Mouse (Mus musculus): ENCODE measurements at regions not wholly inside any gene's neighbourhood (a gene's known extent, or its start where the extent isn't known, plus 50 kb on each side); places are given as distances from the start of the nearest gene placed in this dataset.
"Not testable (repeated sequence)": the region's sequence is repeated elsewhere in the genome, so short reads cannot be mapped to it uniquely, and the experiment has no call there.

DNA sequence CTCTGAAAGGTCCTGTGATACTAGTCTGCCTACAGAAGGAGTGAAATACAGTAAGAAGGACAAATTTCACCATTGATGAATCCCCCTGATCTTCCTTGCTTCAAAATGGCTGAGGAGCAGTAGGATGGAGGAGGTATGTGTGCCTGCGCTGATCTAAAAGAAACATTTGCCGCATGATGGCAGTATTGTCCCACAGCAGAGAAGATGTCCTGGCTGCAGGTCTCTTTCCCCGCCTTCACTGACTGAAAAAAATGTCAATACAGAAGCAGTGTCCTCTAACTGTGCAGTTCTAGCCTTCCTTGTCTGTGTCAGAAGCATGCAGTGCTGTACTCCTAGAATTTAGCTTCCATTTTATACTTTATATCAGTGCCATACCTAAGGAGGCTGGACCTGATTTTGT is 172.0 kb upstream of the Olfr1324 start:
- not testable (repeated sequence) for H3K9ac ChIP-seq (replicated peaks); H3K27me3 ChIP-seq (replicated peaks); H3K9me3 ChIP-seq (replicated peaks); H3K36me3 ChIP-seq; H3K4me1 ChIP-seq
- Histone ChIP-seq H3K27ac (replicated peaks) (peak overlapping the region; percentile 72), H3K4me2 (peak overlapping the region; percentile 41), H3K4me3 (replicated peaks) (peak overlapping the region; percentile 23)
- ATAC-seq (ENCODE audit: low FRiP score) = 0 out of 2 replicates have a peak, but pooled peaks have one; percentile 66
- WGBS = 76% methylated on average over 3 of the region's 3 CpGs

GRCm38 (mm10) chrX:50599780-50600179 is 171.5 kb upstream of the Olfr1324 start:
- H3K4me1 ChIP-seq = no peaks in the 10 kb centered on the region
- 0 out of 2 replicates have a peak, but pooled peaks have one; percentile 66 for ATAC-seq (ENCODE audit: low FRiP score)
- 75% methylated on average over 4 of the region's 4 CpGs for WGBS
- peak overlapping the region; percentile 23 for H3K4me3 ChIP-seq (replicated peaks)
- H3K9ac ChIP-seq (replicated peaks) = no peak overlapping the region
- H3K36me3 ChIP-seq = peaks cover 5% of the 10 kb centered on the region; the same call in 1 of the 2 replicates
- no peaks in the 10 kb centered on the region for H3K27me3 ChIP-seq (replicated peaks)
- H3K27ac ChIP-seq (replicated peaks) = peak overlapping the region; percentile 72
- peak overlapping the region; percentile 41 for H3K4me2 ChIP-seq
- H3K9me3 ChIP-seq (replicated peaks) = no peaks in the 10 kb centered on the region

- H3K9me3 ChIP-seq (replicated peaks); H3K4me1 ChIP-seq; H3K27me3 ChIP-seq (replicated peaks); H3K4me3 ChIP-seq (replicated peaks); ATAC-seq (ENCODE audit: low FRiP score); H3K9ac ChIP-seq (replicated peaks); H3K36me3 ChIP-seq: not testable (repeated sequence)
- WGBS = 72% methylated on average over 3 of the region's 3 CpGs
- H3K4me2 ChIP-seq = peak overlapping the region; percentile 41
- peak overlapping the region; percentile 61; the same call in 1 of the 2 replicates for H3K27ac ChIP-seq (replicated peaks)
These were observed 169.3 kb upstream of the Olfr1324 start for GRCm38 (mm10) chrX:50597626-50598025.

DNA sequence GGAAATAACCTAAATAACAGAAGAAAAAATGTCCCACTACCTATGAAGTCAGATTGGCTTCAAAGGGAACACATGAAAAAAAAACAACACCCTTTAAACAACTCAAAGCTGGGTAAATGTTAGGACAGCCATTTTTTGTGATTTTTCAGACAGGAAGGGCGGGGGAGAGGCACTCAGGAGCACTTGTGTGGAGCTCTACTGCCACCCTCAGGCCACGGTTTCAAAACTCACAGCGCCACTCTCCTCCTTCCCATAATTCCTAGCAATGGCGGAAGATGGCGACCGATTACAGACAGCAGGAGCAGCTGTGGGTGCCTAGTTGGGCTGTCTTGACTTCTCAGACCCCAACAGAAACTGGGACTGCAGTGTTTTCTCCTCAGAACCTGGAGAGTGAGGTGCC is 168.8 kb upstream of the Olfr1324 start:
- WGBS = 63% methylated on average over 6 of the region's 6 CpGs
- peak overlapping the region; percentile 61; the same call in 1 of the 2 replicates for H3K27ac ChIP-seq (replicated peaks)
- no peak overlapping the region; the same call in 1 of the 2 replicates for H3K4me3 ChIP-seq (replicated peaks)

DNA sequence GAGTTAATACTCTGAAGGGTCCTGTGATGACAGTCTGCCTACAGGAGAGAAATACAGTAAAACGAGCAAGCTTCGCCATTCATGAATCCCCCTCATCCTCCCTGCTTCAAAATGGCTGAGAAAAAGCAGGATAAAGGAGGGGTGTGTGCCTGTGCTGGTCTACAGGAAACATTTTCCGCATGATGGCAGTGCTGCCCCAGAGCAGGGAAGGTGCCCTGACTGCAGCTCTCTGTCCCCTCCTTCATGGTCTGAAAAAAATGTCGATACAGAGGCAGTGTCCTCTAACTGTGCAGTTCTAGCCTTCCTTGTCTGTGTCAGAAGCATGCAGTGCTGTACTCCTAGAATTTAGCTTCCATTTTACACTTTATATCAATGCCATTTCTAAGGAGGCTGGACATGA is 166.7 kb upstream of the Olfr1324 start:
- peaks cover 10% of the 10 kb centered on the region; the same call in 1 of the 2 replicates for H3K36me3 ChIP-seq
- not testable (repeated sequence) for H3K4me1 ChIP-seq; ATAC-seq (ENCODE audit: low FRiP score); H3K27ac ChIP-seq (replicated peaks); H3K4me2 ChIP-seq; H3K27me3 ChIP-seq (replicated peaks); H3K9me3 ChIP-seq (replicated peaks); H3K9ac ChIP-seq (replicated peaks); H3K4me3 ChIP-seq (replicated peaks)
- WGBS = 82% methylated on average over 4 of the region's 4 CpGs

More for the DNA sequence above, 168.8 kb upstream of the Olfr1324 start:
- Histone ChIP-seq H3K4me2 (peak overlapping the region; percentile 41), H3K9ac (replicated peaks) (no peak overlapping the region), H3K27me3 (replicated peaks) (no peaks in the 10 kb centered on the region), H3K4me1 (no peaks in the 10 kb centered on the region), H3K9me3 (replicated peaks) (no peaks in the 10 kb centered on the region), H3K36me3 (peaks cover 7% of the 10 kb centered on the region; the same call in 1 of the 2 replicates)
- ATAC-seq (ENCODE audit: low FRiP score) = no peak

GRCm38 (mm10) chrX:50591477-50591876 is 163.2 kb upstream of the Olfr1324 start:
- ATAC-seq (ENCODE audit: low FRiP score) = no peak
- Histone ChIP-seq H3K4me3 (replicated peaks) (0 out of 2 replicates have a peak overlapping the region, but pooled peaks have one; percentile 23), H3K27ac (replicated peaks) (no peak overlapping the region), H3K9me3 (replicated peaks) (no peaks in the 10 kb centered on the region), H3K4me1 (no peaks in the 10 kb centered on the region), H3K9ac (replicated peaks) (no peak overlapping the region), H3K4me2 (peak overlapping the region; percentile 26), H3K27me3 (replicated peaks) (no peaks in the 10 kb centered on the region), H3K36me3 (peaks cover 5% of the 10 kb centered on the region; the same call in 1 of the 2 replicates)
- WGBS = 66% methylated on average over 4 of the region's 4 CpGs

DNA sequence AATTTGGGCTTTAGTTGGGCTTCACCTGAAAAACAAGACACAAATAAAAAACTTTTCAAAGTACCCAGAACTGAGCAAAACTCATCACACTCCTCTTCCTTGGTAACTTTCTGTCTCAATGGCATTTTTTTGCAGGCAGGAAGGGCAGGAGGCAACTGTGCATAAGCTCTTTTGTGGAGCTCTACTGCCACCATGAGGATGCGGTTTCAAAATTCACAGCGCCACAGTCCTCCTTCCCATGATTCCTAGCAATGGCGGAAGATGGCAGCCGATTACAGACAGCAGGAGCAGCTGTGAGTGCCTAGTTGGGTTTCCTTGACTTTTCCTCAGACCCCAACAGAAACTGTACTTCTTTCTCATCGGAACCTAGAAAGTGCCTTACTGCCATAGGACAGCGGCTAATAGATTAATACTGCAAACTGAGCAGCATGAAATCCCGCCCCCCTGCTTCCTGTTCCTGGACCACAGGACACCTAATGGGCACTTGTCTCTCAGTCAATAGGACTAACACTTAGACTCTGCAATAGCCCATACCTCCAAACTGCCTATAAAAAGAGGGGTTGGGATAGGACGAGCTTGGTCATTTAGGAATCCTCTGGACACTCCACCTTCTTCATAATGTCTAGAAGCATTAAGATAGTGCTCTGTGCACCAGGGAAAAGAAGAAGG is 162.5 kb upstream of the Olfr1324 start:
- no peak for ATAC-seq (ENCODE audit: low FRiP score)
- H3K4me2 ChIP-seq = peak overlapping the region; percentile 26
- peaks cover 5% of the 10 kb centered on the region; the same call in 1 of the 2 replicates for H3K36me3 ChIP-seq
- H3K27me3 ChIP-seq (replicated peaks) = no peaks in the 10 kb centered on the region
- WGBS = 69% methylated on average over 8 of the region's 8 CpGs
- H3K27ac ChIP-seq (replicated peaks) = peak overlapping the region; percentile 58
- peak overlapping the region; percentile 23 for H3K4me3 ChIP-seq (replicated peaks)
- no peak overlapping the region for H3K9ac ChIP-seq (replicated peaks)
- no peaks in the 10 kb centered on the region for H3K4me1 ChIP-seq
- H3K9me3 ChIP-seq (replicated peaks) = no peaks in the 10 kb centered on the region

DNA sequence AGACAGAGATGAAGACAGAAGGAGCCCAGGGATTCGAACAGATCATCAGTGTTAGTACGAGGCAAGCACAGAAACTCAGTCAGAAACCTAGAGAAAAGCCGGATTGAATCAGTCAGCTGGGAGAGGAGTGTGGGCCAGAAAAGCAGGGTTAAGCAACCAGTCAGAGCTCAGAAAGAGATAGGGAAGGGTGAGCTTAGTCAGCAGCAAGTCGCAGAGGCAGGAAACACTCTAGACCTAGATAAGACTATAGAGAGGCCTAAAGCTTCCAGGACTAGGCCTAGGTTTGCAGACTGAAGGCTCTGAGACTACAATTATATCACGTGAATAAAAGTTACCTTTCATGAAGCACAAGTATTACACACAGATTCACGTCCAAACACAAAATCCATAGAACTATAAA is 160.6 kb upstream of the Olfr1324 start:
- no peaks in the 10 kb centered on the region for H3K4me1 ChIP-seq
- no peak overlapping the region for H3K4me2 ChIP-seq
- no peaks in the 10 kb centered on the region for H3K9me3 ChIP-seq (replicated peaks)
- WGBS = 90% methylated on average over 6 of the region's 6 CpGs
- no peak for ATAC-seq (ENCODE audit: low FRiP score)
- no peak overlapping the region for H3K4me3 ChIP-seq (replicated peaks)
- no peak overlapping the region for H3K27ac ChIP-seq (replicated peaks)
- no peaks in the 10 kb centered on the region for H3K27me3 ChIP-seq (replicated peaks)
- H3K9ac ChIP-seq (replicated peaks) = no peak overlapping the region
- H3K36me3 ChIP-seq = peaks cover 3% of the 10 kb centered on the region; the same call in 1 of the 2 replicates

GRCm38 (mm10) chrX:50583741-50584580 is 155.7 kb upstream of the Olfr1324 start:
- Histone ChIP-seq H3K4me3 (replicated peaks) (0 out of 2 replicates have a peak overlapping the region, but pooled peaks have one; percentile 9), H3K27me3 (replicated peaks) (no peaks in the 10 kb centered on the region), H3K4me1 (no peaks in the 10 kb centered on the region), H3K36me3 (0 out of 2 replicates have a peak, but pooled peaks cover 6% of the 10 kb centered on the region), H3K9ac (replicated peaks) (no peak overlapping the region), H3K9me3 (replicated peaks) (no peaks in the 10 kb centered on the region), H3K4me2 (peak overlapping the region; percentile 37), H3K27ac (replicated peaks) (peak overlapping the region; percentile 65; the same call in 1 of the 2 replicates)
- no peak for ATAC-seq (ENCODE audit: low FRiP score)
- 70% methylated on average over 12 of the region's 12 CpGs for WGBS

DNA sequence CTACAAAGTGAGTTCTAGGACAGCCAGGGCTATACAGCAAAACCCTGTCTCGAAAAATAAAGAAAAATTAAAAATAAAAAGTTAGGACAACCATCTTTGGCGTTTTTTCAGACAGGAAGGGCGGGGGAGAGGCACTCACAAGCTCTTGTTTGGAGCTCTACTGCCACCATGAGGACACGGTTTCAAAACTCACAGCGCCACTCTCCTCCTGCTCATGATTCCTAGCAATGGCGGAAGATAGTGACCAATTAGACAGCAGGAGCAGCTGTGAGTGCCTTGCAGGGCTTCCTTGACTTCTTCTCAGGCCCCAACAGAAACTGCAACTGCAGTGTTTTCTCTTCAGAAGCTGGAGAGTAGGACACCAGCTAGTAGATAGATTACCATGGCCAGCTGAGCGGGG is 151.9 kb upstream of the Olfr1324 start:
- peak overlapping the region; percentile 38 for H3K4me2 ChIP-seq
- no peaks in the 10 kb centered on the region for H3K27me3 ChIP-seq (replicated peaks)
- ATAC-seq (ENCODE audit: low FRiP score) = no peak
- no peaks in the 10 kb centered on the region for H3K4me1 ChIP-seq
- H3K4me3 ChIP-seq (replicated peaks) = 0 out of 2 replicates have a peak overlapping the region, but pooled peaks have one; percentile 4
- H3K9ac ChIP-seq (replicated peaks) = no peak overlapping the region
- 64% methylated on average over 7 of the region's 7 CpGs for WGBS
- H3K27ac ChIP-seq (replicated peaks) = peak overlapping the region; percentile 66; the same call in 1 of the 2 replicates
- no peaks in the 10 kb centered on the region for H3K9me3 ChIP-seq (replicated peaks)
- H3K36me3 ChIP-seq = 0 out of 2 replicates have a peak, but pooled peaks cover 6% of the 10 kb centered on the region

- no peaks in the 10 kb centered on the region for H3K27me3 ChIP-seq (replicated peaks)
- H3K4me1 ChIP-seq = no peaks in the 10 kb centered on the region
- peak overlapping the region; percentile 38 for H3K4me2 ChIP-seq
- no peak for ATAC-seq (ENCODE audit: low FRiP score)
- H3K4me3 ChIP-seq (replicated peaks) = 0 out of 2 replicates have a peak overlapping the region, but pooled peaks have one; percentile 12
- no peak overlapping the region for H3K9ac ChIP-seq (replicated peaks)
- H3K36me3 ChIP-seq = 0 out of 2 replicates have a peak, but pooled peaks cover 6% of the 10 kb centered on the region
- H3K27ac ChIP-seq (replicated peaks) = 0 out of 2 replicates have a peak overlapping the region, but pooled peaks have one; percentile 33
- H3K9me3 ChIP-seq (replicated peaks) = no peaks in the 10 kb centered on the region
- WGBS = 60% methylated on average over 7 of the region's 7 CpGs
These were observed 148.5 kb upstream of the Olfr1324 start for GRCm38 (mm10) chrX:50576824-50577223.
